Comparison of ENCODE assay signal across 14 mouse cellular contexts in the genomic region with DNA sequence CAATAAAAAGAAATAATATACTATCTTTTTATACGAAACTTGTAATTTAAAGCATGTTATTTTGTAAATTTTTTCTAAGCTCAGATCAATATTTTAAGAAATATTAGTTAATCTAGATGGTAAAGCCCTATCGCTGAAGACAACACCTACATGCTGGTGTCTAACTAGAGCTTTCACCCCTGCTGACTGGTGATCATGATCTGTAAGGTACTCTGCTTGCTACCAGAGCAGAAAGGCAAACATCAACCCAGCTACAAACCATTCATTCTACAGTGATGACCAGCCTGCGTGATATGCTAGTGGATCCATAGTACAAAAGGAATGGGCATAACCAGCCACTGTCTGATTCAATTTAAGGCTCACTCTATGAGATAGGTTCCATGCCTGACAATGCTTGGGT. TPM values are rescaled to one million over a fixed set of nuclear protein-coding genes. Genes with fewer than 3 reads are reported as not detected.
DNase-seq lines count a peak whose midpoint lies in the region; ATAC-seq and TF ChIP-seq lines count a peak whose summit lies in the region.
"Not testable (repeated sequence)": the region's sequence is repeated elsewhere in the genome, so short reads cannot be mapped to it uniquely, and the experiment has no call there.
"Had no signal": no experiment of that assay in that cellular context is flagged by ENCODE, and none has a peak within 500 bp of the region (broad histone marks: within the 10 kb centered on the region; RNA-seq: fewer than 3 reads in every experiment).

No protein-coding gene starts in this region.

- H3K4me3 ChIP-seq in embryonic facial prominence, embryonic 12.5 days; forebrain, embryonic 13.5 days; hindbrain, embryonic 12.5 days; intestine, postnatal 0 days (ENCODE audit: low read depth, low read length); liver, embryonic 14.5 days (ENCODE audit: insufficient read depth in 1 of 2, low read depth in 2 of 2, low read length in 2 of 2); midbrain, embryonic 13.5 days (replicated peaks); neural tube, embryonic 12.5 days: not testable (repeated sequence)

- H3K27ac ChIP-seq in embryonic facial prominence, embryonic 12.5 days; forebrain, embryonic 13.5 days; hindbrain, embryonic 12.5 days; intestine, postnatal 0 days (ENCODE audit: low read depth, low read length); liver, embryonic 14.5 days; midbrain, embryonic 13.5 days; neural tube, embryonic 12.5 days: not testable (repeated sequence)

- TF ChIP-seq EP300 in liver, embryonic 14.5 days (IDR thresholded peaks at IDR 0.05; ENCODE audit: low read depth) = not testable (repeated sequence)

- peak; percentile 73; the same call in 1 of the 2 replicates for ATAC-seq in embryonic facial prominence, embryonic 12.5 days (ENCODE audit: insufficient number of reproducible peaks, insufficient read depth, low FRiP score, low TSS enrichment)
- 0 out of 2 replicates have a peak, but pooled peaks have one; percentile 50 for ATAC-seq in forebrain, embryonic 13.5 days
- peak; percentile 60; the same call in 1 of the 2 replicates for ATAC-seq in hindbrain, embryonic 12.5 days (ENCODE audit: low FRiP score)
- ATAC-seq in intestine, postnatal 0 days = 0 out of 2 replicates have a peak, but pooled peaks have one; percentile 15
- peak; percentile 31; the same call in 1 of the 2 replicates for ATAC-seq in liver, embryonic 14.5 days (ENCODE audit: insufficient read depth)
- peak; percentile 54; the same call in 1 of the 2 replicates for ATAC-seq in midbrain, embryonic 13.5 days
- ATAC-seq in neural tube, embryonic 12.5 days (ENCODE audit: low FRiP score, low read depth) = peak; percentile 65; the same call in 1 of the 2 replicates

- not testable (repeated sequence) for DNase-seq in liver, embryonic 14.5 days (ENCODE audit: low read depth in 3 of 3, low spot score in 3 of 3)

- WGBS in embryonic facial prominence, embryonic 12.5 days = 77% methylated on average over 3 of the region's 3 CpGs
- WGBS in forebrain, embryonic 13.5 days = 74% methylated on average over 3 of the region's 3 CpGs
- WGBS in hindbrain, embryonic 12.5 days = 74% methylated on average over 3 of the region's 3 CpGs
- 71% methylated on average over 3 of the region's 3 CpGs for WGBS in intestine, postnatal 0 days
- 53% methylated on average over 3 of the region's 3 CpGs for WGBS in liver, embryonic 14.5 days (ENCODE audit: insufficient replicate concordance)
- 75% methylated on average over 3 of the region's 3 CpGs for WGBS in midbrain, embryonic 13.5 days
- WGBS in neural tube, embryonic 12.5 days = 72% methylated on average over 3 of the region's 3 CpGs

- not testable (repeated sequence) for H3K4me2 ChIP-seq in embryonic facial prominence, embryonic 12.5 days (replicated peaks); forebrain, embryonic 13.5 days; hindbrain, embryonic 12.5 days (replicated peaks); intestine, postnatal 0 days (replicated peaks; ENCODE audit: low read depth); liver, embryonic 14.5 days (ENCODE audit: low read depth); midbrain, embryonic 13.5 days (replicated peaks); neural tube, embryonic 12.5 days (replicated peaks)

- not testable (repeated sequence) for H3K4me1 ChIP-seq in embryonic facial prominence, embryonic 12.5 days; forebrain, embryonic 13.5 days; hindbrain, embryonic 12.5 days; intestine, postnatal 0 days (replicated peaks; ENCODE audit: control insufficient read depth, insufficient read depth, low read length); liver, embryonic 14.5 days (replicated peaks; ENCODE audit: control insufficient read depth in 2 of 2, insufficient read depth in 2 of 2, low read length in 1 of 2); midbrain, embryonic 13.5 days (replicated peaks); neural tube, embryonic 12.5 days

- not testable (repeated sequence) for H3K27me3 ChIP-seq in embryonic facial prominence, embryonic 12.5 days; forebrain, embryonic 13.5 days; hindbrain, embryonic 12.5 days; intestine, postnatal 0 days (replicated peaks; ENCODE audit: control insufficient read depth, insufficient read depth, low read length); liver, embryonic 14.5 days (ENCODE audit: control insufficient read depth, insufficient read depth, low read length); midbrain, embryonic 13.5 days; neural tube, embryonic 12.5 days (replicated peaks)

- not testable (repeated sequence) for H3K9ac ChIP-seq in embryonic facial prominence, embryonic 12.5 days; forebrain, embryonic 13.5 days; hindbrain, embryonic 12.5 days; intestine, postnatal 0 days (ENCODE audit: low read depth, low read length); liver, embryonic 14.5 days (replicated peaks); midbrain, embryonic 13.5 days (replicated peaks); neural tube, embryonic 12.5 days

- H3K9me3 ChIP-seq in embryonic facial prominence, embryonic 12.5 days = peaks cover 18% of the 10 kb centered on the region
- H3K9me3 ChIP-seq in forebrain, embryonic 13.5 days (replicated peaks) = peaks cover 34% of the 10 kb centered on the region
- peaks cover 32% of the 10 kb centered on the region for H3K9me3 ChIP-seq in hindbrain, embryonic 12.5 days (replicated peaks)
- not testable (repeated sequence) for H3K9me3 ChIP-seq in intestine, postnatal 0 days (ENCODE audit: control insufficient read depth); liver, embryonic 14.5 days (ENCODE audit: control insufficient read depth, low read length)
- peaks cover 37% of the 10 kb centered on the region for H3K9me3 ChIP-seq in midbrain, embryonic 13.5 days
- peaks cover 30% of the 10 kb centered on the region for H3K9me3 ChIP-seq in neural tube, embryonic 12.5 days

- TF ChIP-seq CTCF in intestine, postnatal 0 days (IDR thresholded peaks at IDR 0.05; ENCODE audit: low read depth); liver, embryonic 14.5 days (IDR thresholded peaks at IDR 0.05; ENCODE audit: low read depth): not testable (repeated sequence)

- H3K36me3 ChIP-seq in embryonic facial prominence, embryonic 12.5 days; forebrain, embryonic 13.5 days (ENCODE audit: poor library complexity, severe bottlenecking); hindbrain, embryonic 12.5 days; intestine, postnatal 0 days (ENCODE audit: control insufficient read depth, insufficient read depth); liver, embryonic 14.5 days (replicated peaks; ENCODE audit: control insufficient read depth, insufficient read depth, low read depth); midbrain, embryonic 13.5 days; neural tube, embryonic 12.5 days: not testable (repeated sequence)

RNA-seq across cellular contexts. Expression of gene Speer4d, which starts 16.9 kb away (rescaled TPM):
- not detected in 2 replicates for polyA plus RNA-seq in embryonic facial prominence, embryonic 12.5 days (2016; fragmentation: Nextera tagmentation; extraction: Ambion mirVana)
- polyA plus RNA-seq in forebrain, embryonic 13.5 days (2015; fragmentation: Nextera tagmentation; extraction: Ambion mirVana) = not detected in 2 replicates
- polyA plus RNA-seq in hindbrain, embryonic 12.5 days (2016; fragmentation: Nextera tagmentation; extraction: Ambion mirVana) = not detected in 2 replicates
- not detected in 2 replicates for polyA plus RNA-seq in intestine, postnatal 0 days (2015; fragmentation: Nextera tagmentation; extraction: Ambion mirVana)
- not detected in 2 replicates for polyA plus RNA-seq in liver, embryonic 14.5 days (2012; rRNA removed)
- polyA plus RNA-seq in liver, embryonic 14.5 days (2014; fragmentation: Nextera tagmentation; extraction: Ambion mirVana) = not detected in 2 replicates
- polyA plus RNA-seq in midbrain, embryonic 13.5 days (2015; fragmentation: Nextera tagmentation; extraction: Ambion mirVana) = not detected in 2 replicates
- not detected in 2 replicates for polyA plus RNA-seq in neural tube, embryonic 12.5 days (2016; fragmentation: Nextera tagmentation; extraction: Ambion mirVana)
- polyA plus RNA-seq: activated CD4-positive, CD25-positive, alpha-beta regulatory T cell, adult 4 months; cortical plate, adult 2 months; embryonic facial prominence, embryonic 10.5 days; forebrain, embryonic 16.5 days; heart, embryonic 10.5 days; hindbrain, embryonic 16.5 days; spleen, adult 2 months had no signal

RNA-seq across cellular contexts. Expression of gene Gm21083, which starts 24.8 kb away (rescaled TPM):
- not detected in 2 replicates for polyA plus RNA-seq in embryonic facial prominence, embryonic 12.5 days (2016; fragmentation: Nextera tagmentation; extraction: Ambion mirVana)
- polyA plus RNA-seq in forebrain, embryonic 13.5 days (2015; fragmentation: Nextera tagmentation; extraction: Ambion mirVana) = not detected in 2 replicates
- not detected in 2 replicates for polyA plus RNA-seq in hindbrain, embryonic 12.5 days (2016; fragmentation: Nextera tagmentation; extraction: Ambion mirVana)
- not detected in 2 replicates for polyA plus RNA-seq in intestine, postnatal 0 days (2015; fragmentation: Nextera tagmentation; extraction: Ambion mirVana)
- 0.03 TPM in 1 of 2 replicates, not detected in the other for polyA plus RNA-seq in liver, embryonic 14.5 days (2012; rRNA removed)
- polyA plus RNA-seq in liver, embryonic 14.5 days (2014; fragmentation: Nextera tagmentation; extraction: Ambion mirVana) = not detected in 2 replicates
- polyA plus RNA-seq in midbrain, embryonic 13.5 days (2015; fragmentation: Nextera tagmentation; extraction: Ambion mirVana) = not detected in 2 replicates
- polyA plus RNA-seq in neural tube, embryonic 12.5 days (2016; fragmentation: Nextera tagmentation; extraction: Ambion mirVana) = not detected in 2 replicates
- polyA plus RNA-seq: activated CD4-positive, CD25-positive, alpha-beta regulatory T cell, adult 4 months; cortical plate, adult 2 months; embryonic facial prominence, embryonic 10.5 days; forebrain, embryonic 16.5 days; hindbrain, embryonic 16.5 days; spleen, adult 2 months had no signal

RNA-seq across cellular contexts. Expression of gene 4930572O03Rik, which starts 54.9 kb away (rescaled TPM):
- not detected in 2 replicates for polyA plus RNA-seq in embryonic facial prominence, embryonic 12.5 days (2016; fragmentation: Nextera tagmentation; extraction: Ambion mirVana)
- polyA plus RNA-seq in forebrain, embryonic 13.5 days (2015; fragmentation: Nextera tagmentation; extraction: Ambion mirVana) = not detected in 2 replicates
- not detected in 2 replicates for polyA plus RNA-seq in hindbrain, embryonic 12.5 days (2016; fragmentation: Nextera tagmentation; extraction: Ambion mirVana)
- not detected in 2 replicates for polyA plus RNA-seq in intestine, postnatal 0 days (2015; fragmentation: Nextera tagmentation; extraction: Ambion mirVana)
- polyA plus RNA-seq in liver, embryonic 14.5 days (2012; rRNA removed) = not detected in 2 replicates
- polyA plus RNA-seq in liver, embryonic 14.5 days (2014; fragmentation: Nextera tagmentation; extraction: Ambion mirVana) = not detected in 2 replicates
- polyA plus RNA-seq in midbrain, embryonic 13.5 days (2015; fragmentation: Nextera tagmentation; extraction: Ambion mirVana) = not detected in 2 replicates
- not detected in 2 replicates for polyA plus RNA-seq in neural tube, embryonic 12.5 days (2016; fragmentation: Nextera tagmentation; extraction: Ambion mirVana)
- polyA plus RNA-seq: activated CD4-positive, CD25-positive, alpha-beta regulatory T cell, adult 4 months; cortical plate, adult 2 months; embryonic facial prominence, embryonic 10.5 days; forebrain, embryonic 16.5 days; heart, embryonic 10.5 days; hindbrain, embryonic 16.5 days; spleen, adult 2 months had no signal

Comparison
In these comparisons a context has a peak if more than half of its experiments do, and no peak if none do; other contexts are left out.
1. ATAC-seq: peak in every context shown above with its lines; median percentile 73 in embryonic facial prominence, embryonic 12.5 days; 65 in neural tube, embryonic 12.5 days; 60 in hindbrain, embryonic 12.5 days; 54 in midbrain, embryonic 13.5 days; 50 in forebrain, embryonic 13.5 days; 31 in liver, embryonic 14.5 days; 15 in intestine, postnatal 0 days.